Mouse (Mus musculus): ENCODE measurements at regions not wholly inside any gene's neighbourhood (a gene's known extent, or its start where the extent isn't known, plus 50 kb on each side); places are given as distances from the start of the nearest gene placed in this dataset.
A peak's percentile ranks its signal among the peaks of the same experiment; 100 is the strongest.

DNA sequence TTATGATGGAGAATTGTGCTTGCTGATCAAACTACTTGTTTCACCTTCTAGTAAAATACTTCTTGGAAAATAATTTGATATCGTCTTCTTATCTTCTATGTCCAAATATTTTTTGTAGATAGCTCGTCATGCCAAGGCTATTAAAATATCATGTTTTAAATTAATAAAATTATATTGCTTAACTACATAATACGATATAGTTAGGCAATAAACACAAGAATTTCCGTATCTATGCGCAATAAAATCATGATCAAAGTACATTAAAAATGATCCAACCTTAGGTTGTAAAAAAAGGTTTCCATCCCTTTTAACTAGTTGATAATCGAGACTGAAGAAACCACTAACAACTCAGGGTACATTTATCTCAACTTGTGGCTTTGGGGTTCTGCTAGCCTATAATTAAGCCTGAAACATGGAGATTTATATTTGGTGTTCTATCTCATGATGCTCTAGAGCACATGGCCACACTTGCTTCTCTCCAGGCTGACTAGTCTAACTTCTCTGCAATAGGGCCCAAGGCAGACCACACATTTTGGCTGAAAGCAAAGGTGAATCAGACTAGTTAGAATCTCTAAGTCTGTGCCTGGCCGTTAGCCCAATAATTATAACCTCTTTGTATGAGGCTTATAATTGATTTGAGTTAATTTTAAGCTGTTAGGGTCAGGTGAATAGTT, 314.5 kb downstream of the Plod2 start:
- no peak for DNase-seq (ENCODE audit: low spot score)

DNA sequence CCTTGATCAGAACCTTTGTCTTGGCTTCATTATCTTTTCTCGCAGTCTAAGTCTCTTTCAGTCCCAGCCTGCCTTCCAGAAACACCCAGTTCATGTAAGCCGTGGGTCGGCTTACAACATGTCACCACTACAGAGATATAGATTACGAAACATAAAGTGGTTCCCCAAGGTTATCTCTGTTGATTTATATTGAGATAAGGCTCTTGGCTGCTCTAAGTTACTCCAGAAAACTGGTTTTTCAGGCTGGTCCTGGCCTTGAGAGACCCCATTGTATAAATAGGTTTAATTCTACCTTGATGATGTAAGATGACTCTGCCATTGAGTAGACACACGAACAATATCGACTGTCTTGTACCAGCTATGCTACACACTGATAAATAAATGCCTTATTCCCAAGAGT, 323.8 kb downstream of the Plod2 start:
- no peak for DNase-seq (ENCODE audit: low spot score)

DNA sequence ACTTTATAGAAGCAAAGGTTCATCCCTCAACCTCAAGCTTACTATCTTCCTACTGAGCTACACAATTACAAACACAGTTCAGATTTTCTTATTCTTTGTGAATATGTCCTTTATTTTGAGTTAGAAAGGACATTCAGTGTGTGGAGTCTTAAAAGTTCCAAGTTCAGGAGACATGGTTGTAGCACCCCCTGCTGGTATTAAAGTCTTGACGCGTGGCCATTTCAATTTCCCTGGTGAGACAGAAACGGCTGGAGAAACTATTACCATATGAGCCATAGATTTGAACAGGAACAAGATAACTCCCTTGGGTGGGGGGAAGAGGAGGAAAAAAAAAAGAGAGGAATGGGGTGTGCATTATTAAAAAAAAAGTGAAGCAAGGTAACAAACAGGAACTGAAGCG, 336.6 kb downstream of the Plod2 start:
- DNase-seq (ENCODE audit: low spot score) = peak; percentile 32

DNA sequence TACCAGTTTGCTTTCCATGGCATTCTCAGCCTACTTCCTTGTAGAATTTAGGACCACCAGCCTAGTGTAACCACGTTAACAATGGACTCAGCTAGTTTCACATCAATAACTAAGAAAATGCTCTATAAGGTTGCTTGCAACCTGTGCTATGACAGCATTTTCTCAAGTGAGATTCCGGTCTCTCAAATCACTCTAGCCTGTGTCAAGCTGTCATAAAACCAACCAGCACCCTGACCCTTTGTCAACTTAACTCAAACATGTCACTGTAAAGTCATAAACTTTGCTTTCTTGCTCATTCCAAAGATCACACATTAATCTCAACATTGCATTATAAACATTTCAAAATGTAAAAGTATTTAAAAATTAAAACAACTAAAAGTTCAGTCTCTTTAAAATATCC, 337.8 kb downstream of the Plod2 start:
- no peak for DNase-seq (ENCODE audit: low spot score)

DNA sequence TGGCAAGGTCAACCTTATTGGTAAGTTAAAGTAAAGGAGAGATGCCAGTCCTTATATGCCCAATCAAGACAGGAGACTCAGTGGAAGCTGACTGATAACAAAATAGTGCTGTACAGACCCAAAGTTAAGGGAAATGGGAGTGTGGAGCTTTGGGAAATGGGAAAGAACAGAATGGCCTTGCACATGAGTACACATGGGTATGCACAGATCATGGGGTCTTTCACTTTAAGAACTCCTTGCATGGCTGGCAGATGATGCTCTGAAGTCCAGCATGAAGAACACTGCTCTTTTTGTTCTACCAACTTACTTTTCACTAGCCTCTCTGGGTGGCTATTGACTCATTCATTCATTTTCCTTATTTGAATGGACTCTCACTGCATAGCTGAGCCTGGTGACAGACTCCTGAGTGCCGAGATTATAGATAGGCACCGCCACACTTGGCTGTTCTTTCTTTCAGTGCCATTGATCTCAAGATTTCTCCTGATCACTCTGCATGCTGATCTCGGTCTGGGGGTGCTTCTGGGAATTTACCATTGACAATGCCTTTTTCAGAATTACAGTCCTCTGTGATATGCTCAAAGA, 340.3 kb downstream of the Plod2 start:
- no peak for DNase-seq (ENCODE audit: low spot score)

DNA sequence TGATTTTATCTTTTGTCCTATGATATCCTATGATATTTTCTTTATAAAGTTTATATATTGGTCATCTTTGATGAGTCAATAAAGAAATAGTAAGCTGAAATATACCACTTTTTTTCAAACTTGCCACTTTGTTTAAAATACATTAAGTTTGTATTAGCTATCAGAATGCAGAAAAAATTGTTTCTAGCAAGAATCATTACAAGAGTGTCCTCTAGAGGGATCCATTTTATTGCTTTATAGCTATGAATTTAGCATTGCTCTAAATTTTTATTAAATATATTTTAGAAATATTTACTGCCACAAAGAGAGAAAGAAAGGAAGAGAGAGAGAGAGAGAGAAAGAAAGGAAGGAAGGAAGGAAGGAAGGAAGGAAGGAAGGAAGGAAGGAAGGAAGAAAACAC, 348.0 kb downstream of the Plod2 start:
- no peak for DNase-seq (ENCODE audit: low spot score)

DNA sequence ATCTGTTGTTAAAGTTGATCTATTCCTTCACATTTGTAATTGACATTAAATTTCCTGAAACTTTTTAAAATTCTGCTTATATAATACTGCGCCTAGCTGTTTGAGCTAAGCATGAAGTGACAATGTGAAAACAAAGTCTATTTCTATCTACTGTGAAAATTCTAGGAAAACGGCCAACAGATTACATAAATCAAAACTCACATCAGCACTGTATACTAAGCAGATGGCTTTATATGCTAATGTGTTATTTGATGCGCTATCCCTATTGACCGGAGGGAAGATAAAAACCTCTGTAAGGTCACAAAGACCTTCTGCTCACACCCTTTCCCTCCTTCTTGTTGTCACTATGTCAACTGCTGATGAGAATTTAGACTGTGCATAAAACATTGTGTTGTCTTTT, 357.7 kb downstream of the Plod2 start:
- DNase-seq (ENCODE audit: low spot score) = no peak

DNA sequence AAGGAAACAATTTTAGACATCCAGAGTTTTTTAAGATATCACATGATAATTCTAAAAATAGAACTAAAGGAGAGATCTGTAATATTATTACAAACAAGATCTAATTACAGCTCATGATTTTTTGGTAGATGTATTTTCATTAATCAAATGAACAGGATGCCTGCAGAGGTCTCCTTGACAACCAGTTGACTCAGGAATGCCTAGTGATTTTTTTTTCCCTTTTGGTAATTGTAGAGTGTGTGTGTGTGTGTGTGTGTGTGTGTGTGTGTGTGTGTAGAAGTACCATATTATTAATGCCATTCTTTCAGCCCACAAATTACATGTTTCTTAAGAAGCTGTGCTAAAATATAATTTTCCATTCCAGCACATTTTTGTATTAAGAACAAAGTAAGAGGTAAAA, 365.1 kb downstream of the Plod2 start:
- no peak for DNase-seq (ENCODE audit: low spot score)

DNA sequence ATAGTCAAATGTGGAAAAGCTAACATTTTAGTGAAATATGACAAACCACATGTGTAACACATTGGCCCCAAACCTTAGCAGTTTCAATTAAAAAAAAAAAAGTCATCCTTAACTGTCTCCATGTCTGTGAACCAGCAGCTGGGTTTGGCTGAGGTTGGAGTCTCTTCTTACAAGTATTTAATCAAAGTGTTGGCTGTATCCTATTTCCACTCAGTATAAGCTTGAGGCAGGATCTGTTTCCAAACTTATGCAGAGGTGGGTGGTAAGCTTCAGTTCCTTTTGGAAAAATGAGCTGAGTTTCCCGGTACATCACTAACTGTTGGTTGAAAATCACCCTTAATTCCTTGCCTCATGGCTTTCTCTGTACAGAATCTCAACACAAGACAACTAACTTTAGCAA, 377.4 kb downstream of the Plod2 start:
- no peak for DNase-seq (ENCODE audit: low spot score)

DNA sequence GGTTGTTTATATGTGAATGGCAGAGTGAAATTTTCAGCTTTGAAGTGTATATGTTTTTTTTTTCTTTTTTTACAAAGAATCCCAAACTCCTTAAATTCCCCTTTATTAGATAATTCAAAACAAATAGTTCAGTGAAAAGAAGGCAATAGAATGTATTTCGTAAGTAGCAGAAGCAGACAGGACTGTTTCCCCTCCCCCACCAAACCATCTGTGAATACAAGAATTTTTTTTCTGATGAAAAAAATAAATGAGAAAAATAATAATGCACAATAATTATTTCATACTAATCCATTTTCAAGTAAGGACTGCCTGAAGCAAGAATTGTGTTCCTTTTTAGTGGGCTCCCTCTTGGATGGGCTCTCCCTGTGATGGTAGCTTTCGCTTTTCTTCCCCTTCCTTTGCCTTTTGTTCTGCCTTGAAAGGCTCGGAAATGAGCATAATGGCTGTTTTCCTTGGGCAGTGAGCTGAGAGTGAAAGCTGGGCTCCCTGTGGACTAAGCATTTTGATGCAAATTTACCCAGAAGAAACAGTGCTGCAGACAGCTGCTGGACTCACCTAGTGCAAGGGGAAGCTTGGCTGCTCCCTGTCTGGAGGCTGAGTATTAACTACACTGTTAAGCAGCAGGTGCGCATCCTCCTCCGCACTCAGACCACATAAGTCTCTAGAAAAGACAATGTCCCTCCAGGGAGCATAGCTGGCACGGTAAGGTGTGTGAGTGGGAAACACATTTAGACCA, 388.4 kb downstream of the Plod2 start:
- DNase-seq (ENCODE audit: low spot score) = no peak

DNA sequence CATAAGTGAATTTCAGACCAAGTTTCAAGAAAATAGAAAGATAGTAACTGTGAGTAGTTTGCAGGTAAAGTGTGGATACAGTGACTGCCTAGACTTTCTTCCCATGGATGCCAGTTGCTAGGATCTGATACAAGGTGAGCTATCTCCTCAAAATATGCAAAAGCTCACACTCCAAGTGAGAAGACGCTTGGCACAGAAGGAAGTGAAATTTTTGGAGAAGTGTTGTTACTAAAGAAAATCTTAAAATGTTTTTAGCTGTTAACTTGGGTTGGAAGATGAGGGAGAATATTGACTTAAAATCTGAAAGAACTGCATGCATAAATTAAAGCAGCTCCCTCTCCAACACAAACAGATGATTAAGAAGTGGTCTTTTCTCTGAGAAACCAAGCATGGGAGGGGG, 395.8 kb downstream of the Plod2 start:
- DNase-seq (ENCODE audit: low spot score) = no peak

DNA sequence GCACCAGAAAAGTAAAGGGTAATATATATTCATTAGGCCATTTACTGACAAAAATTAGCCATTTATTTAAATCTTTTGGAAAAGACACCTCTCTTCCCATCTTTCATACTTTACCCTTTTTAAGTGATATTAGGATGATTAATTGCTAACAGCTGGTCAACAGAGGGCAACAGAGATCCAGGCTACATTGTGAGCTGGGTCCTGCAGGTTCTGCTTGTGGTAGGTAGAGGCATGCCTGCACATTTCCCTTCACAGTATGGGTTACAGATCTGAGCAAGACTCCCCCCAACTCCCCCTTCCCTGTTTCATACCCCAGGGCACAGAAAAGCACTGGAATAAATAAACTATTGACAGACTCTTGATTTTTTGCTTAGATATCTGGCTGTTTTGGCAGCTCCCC, 408.1 kb downstream of the Plod2 start:
- no peak for DNase-seq (ENCODE audit: low spot score)

DNA sequence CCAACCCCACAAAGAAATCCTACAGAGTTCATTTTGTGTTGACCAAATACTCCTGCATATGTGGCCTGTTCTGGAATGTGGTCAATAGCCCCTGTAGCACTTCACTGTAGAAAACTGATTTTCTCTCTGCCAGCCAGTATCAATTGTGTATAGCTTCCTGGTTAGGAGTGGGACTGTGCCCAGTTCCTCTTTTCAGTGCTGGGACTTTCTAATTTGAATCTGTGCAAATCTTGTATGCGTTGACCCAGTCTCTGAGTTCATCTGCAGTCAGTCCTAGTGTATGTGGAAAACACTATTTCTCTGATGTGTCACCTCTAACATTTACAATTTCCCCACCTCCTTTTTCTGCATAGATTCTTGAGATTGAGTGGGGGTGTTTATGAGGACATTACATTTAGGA, 421.3 kb downstream of the Plod2 start:
- no peak for DNase-seq (ENCODE audit: low spot score)

DNA sequence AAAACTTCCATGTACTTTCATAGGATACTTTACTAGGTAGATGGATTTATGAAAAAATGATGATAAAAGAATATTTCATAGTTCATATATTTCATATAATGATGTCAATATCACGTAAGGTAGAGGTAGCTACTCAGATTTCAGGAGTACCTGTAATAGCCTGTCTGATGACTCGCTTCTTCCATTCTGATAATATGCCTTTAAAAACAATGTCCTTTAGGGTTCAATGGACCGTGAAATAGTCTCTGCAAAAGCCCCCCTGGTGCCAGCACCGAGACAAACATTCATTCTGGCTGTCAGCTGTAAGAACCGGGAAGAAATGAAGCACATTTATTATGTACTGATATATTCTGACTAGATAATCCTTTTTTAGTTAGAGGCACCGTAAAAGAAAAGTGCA, 449.7 kb downstream of the Plod2 start:
- no peak for DNase-seq (ENCODE audit: low spot score)

DNA sequence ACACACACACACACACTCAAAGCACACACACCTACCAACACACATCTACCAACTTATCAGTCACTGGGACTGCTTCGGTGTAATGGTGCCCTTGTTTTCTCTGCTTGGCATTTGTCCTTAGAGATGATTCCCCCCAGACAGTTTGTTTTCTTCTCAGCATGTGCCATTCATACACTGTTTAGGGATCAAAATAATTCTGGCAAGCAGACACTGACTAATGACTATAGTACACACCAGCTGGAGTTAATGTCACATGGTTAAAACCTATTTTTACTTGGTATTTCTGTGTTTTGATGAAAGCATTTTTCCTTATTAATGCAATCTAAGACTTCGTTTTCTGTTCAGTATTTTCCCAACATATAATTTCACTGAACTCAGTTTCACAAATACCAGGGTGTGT, 454.1 kb downstream of the Plod2 start:
- no peak for DNase-seq (ENCODE audit: low spot score)

DNA sequence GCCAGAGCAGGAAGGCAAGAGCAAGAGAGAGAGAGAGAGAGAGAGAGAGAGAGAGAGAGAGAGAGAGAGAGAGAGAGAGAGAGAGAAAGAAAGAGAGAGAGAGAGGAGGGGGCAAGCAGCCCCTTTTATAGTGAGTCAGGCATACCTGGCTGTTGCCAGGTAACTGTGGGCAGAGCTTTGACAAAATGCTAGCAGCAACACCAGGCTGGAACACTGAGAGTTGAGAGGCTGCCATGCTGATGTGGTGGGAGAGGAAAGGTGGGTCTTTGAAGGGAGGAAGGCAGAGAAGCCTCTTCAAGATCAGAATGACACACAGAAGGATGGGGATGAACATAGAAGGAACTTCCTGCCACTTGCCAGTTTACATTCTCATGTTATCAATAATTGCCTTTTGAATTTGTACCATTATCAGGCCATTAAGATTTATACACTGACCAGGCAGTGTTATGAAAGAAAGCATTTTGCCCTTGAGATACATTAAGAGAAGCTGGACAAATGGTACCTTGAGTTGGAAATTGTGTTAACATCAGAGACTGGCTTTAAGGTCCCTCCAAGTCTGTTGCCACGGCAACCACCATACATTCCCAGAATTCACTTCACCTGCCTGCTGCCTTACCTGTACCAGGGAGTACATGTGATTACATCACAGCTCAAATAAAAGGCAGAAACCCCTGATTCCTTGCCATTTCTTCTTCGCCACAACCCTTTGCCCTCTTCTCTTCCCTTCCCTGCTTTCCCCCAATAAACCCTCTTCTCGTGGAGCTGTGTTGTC, 463.3 kb downstream of the Plod2 start:
- no peak for DNase-seq (ENCODE audit: low spot score)

DNA sequence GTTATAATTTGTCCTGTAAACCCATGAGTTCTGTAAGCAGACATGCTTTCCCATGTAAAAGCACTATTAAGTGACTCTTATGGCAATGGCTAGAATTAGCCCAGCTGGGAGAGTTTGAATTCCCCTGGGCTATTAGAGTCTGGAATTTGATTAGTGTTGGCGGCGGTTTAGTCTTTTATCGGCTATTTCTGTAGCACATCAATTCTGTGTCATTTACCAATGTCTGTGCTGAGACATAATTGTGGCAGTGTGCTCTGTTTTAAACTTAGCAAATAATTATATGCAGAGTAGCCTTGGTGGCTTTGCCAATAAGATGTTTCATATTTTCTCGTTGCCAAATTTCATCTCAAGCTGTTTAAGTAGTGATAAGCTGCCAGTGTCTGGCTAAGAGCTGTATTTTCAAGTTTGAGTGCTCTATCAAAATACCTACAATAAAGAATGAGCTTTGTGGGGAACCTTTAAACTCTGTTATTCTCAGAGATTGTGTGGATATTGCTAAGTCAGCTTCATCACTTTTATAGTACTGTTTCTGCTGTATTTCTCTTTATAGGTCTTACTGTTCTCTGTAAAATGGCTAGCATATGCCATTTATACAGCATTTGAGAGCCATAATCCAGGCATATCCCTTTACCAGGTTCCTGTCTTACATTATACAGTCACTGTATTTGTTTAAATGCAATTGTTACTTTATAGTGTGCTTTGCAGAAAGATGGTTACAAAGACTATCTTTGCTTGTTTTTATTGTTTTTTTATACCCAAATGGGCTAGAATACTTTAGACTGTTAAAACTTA, 466.7 kb downstream of the Plod2 start:
- no peak for DNase-seq (ENCODE audit: low spot score)

DNA sequence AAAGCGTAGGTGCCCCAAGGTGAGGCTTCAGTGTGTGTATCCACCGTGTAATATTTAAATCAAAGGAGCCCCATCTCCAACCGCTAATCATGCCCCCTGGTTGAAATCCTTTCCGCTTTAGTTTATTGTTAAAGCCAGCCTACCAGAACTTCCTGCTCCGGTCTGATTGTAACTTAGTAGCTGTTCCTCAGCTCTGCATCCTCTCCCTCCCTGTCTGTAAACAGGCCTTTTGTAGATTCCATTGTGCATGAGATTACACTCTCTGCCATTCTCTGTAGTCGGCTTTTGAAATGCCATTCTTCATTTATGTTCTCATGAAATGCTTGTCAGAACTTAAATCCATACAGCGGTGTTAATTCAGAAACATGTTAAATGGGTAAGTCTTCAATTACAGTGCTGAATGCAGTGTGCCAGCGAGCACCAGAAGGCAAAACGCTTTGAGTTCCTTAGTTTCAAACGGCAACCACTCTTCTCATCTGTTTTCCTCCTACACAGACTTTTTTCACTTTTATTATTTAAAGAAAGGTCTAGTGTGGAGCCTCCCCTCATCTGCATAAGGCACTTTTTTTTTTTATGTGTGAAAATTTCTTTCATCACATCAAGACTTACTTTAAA, 502.4 kb downstream of the Plod2 start:
- DNase-seq (ENCODE audit: low spot score) = no peak

DNA sequence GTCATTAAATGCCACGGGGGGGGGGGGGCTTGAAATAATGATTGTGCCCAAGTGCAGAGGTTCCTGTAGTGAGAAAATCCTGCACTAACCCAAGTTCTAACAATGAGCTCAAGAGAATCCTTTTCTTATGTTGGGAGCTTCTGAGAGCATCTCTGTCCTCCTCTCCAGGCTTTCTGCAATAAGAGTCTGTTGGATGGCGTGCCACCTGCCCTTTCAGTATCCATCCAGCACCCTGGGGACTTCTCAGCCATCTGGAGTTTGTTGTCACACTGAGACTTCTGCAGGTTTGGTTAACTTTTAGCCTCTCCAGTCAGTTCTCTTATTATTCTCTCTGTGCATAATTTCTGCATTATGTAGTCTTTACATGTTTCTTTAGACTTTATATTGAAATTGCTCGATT, 530.1 kb downstream of the Plod2 start:
- DNase-seq (ENCODE audit: low spot score) = no peak

DNA sequence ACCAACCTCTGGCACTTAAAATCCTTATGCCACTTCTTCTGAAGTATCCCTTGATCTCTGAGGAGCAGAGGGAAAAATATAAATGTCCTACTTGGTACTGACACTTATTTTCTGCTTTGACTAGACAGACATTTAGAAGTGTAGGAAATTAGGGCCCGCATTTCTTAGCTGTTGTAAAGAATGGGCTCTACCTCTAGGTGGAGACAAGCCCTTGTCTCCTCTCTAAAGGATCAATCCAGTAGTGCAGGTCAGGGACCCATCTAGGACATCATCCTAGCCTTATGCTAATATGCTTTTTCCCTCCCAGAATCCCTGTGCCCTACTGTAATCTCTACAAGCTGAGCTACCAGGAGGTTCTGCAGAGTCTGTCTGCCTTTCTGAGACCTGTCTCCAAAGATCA, 541.1 kb downstream of the Plod2 start:
- DNase-seq (ENCODE audit: low spot score) = no peak

DNA sequence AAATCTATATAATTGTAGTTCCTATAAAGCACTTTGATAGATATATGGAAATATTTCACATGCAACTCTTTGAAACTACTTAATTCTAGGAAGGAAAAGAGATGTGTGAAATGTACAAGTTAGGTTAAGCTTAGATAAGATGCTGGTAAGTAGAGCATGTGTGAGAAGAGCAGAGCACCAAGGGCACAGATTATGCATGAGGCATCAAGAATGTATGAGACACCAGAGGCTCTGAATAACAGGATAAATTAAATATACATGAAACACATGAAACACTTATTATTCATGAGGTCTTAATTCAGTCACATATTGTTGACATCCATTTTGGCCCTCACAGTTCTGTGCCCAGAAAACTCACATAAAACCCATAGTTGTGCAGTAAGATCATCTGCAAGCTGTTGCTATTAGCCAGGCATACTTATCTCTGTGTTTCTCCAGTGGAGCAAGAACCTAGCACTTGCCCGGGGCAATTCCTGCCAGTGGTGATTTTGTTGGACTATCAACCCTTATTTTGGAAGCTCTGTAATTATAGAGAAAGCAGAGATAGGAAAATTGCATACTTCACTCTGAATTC, 556.1 kb downstream of the Plod2 start:
- no peak for DNase-seq (ENCODE audit: low spot score)

All from gastrocnemius, adult 18-20 months (tissue).